Mouse (Mus musculus): Measurements from ENCODE around the gene Mtmr14. TPM values are rescaled to one million over a fixed set of nuclear protein-coding genes. Genes with fewer than 3 reads are reported as not detected.

Gene Mtmr14
- polyA plus RNA-seq, 1 experiment from 2014 or later = 23.1 TPM

DNA sequence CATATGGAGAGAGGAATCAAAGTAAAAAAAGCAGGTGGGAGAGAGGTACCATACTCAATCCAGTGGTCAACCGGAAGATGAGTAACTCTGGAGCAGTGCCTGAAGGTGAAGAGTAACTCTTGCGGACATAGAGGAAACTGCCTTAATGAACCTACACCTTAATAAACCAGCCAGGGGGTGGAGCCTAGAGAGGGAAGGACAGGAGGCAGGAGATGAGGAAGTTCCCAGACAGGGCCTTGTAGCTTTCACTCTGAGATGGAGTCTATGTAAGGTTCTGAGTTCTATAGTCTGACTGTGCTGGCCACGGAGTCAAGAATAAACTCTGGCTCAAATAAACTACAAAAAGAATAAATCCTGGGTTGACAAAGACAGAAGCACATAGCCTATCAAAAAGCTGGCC, 47.3 kb downstream of the Mtmr14 start:
- Histone ChIP-seq H3K27me3 (ENCODE audit: control insufficient read depth, insufficient read depth, low read length) (peaks cover 34% of the 10 kb centered on the region), H3K27ac (ENCODE audit: low read length) (no peak overlapping the region), H3K36me3 (ENCODE audit: control insufficient read depth, insufficient read depth) (0 out of 2 replicates have a peak, but pooled peaks cover 5% of the 10 kb centered on the region), H3K4me1 (ENCODE audit: control insufficient read depth, insufficient read depth, low read length) (no peaks in the 10 kb centered on the region), H3K4me2 (ENCODE audit: low read depth, low read length) (no peak overlapping the region), H3K9ac (ENCODE audit: low read length) (no peak overlapping the region), H3K4me3 (ENCODE audit: low read length) (no peak overlapping the region), H3K9me3 (replicated peaks; ENCODE audit: control insufficient read depth, low read length) (no peaks in the 10 kb centered on the region)
- WGBS = 67% methylated on average over 3 of the region's 3 CpGs
- no peak for ATAC-seq (replicated peaks; ENCODE audit: extremely low read depth, insufficient read depth, low FRiP score)

DNA sequence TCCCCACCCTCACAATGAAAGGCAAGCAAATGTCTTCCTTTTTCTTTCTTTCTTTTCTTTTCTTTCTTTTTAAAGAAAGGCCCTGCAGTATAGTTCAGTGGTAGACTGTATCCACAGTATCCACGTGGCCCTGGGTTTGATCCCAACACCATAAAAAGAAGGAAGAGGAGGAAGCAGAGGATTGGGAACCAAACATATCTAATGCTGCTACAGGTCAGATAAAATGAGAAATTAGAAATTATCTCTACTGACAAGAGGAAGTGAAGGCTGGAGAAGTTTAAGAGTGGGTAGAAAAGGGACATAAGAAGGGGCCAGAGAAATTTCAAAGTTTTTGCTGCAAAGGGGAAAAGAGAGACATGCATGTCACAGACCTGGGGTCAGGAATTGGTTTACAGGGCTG, 48.7 kb downstream of the Mtmr14 start:
- Histone ChIP-seq H3K27ac (ENCODE audit: low read length) (no peak overlapping the region), H3K4me1 (ENCODE audit: control insufficient read depth, insufficient read depth, low read length) (no peaks in the 10 kb centered on the region), H3K9ac (ENCODE audit: low read length) (no peak overlapping the region), H3K4me2 (ENCODE audit: low read depth, low read length) (no peak overlapping the region), H3K4me3 (ENCODE audit: low read length) (no peak overlapping the region), H3K36me3 (ENCODE audit: control insufficient read depth, insufficient read depth) (no peaks in the 10 kb centered on the region), H3K27me3 (ENCODE audit: control insufficient read depth, insufficient read depth, low read length) (peaks cover 34% of the 10 kb centered on the region), H3K9me3 (replicated peaks; ENCODE audit: control insufficient read depth, low read length) (no peaks in the 10 kb centered on the region)
- WGBS = 52% methylated on average over 1 of the region's 1 CpGs
- ATAC-seq (replicated peaks; ENCODE audit: extremely low read depth, insufficient read depth, low FRiP score) = no peak

DNA sequence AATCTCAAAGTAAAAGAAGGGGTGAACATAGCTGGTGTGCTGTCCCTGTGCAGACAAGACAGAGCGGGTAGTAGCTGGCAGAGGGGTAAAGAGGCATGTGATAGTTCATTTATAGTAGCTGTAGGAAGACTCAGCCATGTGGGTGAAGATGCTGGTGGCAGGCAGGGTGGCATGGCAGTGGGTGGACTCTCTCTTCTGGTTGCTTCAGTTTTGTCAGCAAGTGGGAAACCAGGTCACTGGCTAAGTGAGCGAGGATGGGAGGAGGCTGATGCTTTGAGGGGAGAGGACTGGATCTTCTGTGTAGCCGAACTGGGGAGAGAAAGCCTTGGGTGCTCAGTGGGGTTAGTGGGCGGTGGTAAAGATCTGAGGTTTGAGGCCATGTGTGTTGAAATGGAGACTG, 49.6 kb downstream of the Mtmr14 start:
- Histone ChIP-seq H3K9ac (ENCODE audit: low read length) (no peak overlapping the region), H3K4me3 (ENCODE audit: low read length) (no peak overlapping the region), H3K27ac (ENCODE audit: low read length) (no peak overlapping the region), H3K36me3 (ENCODE audit: control insufficient read depth, insufficient read depth) (no peaks in the 10 kb centered on the region), H3K27me3 (ENCODE audit: control insufficient read depth, insufficient read depth, low read length) (peaks cover 29% of the 10 kb centered on the region), H3K9me3 (replicated peaks; ENCODE audit: control insufficient read depth, low read length) (no peaks in the 10 kb centered on the region), H3K4me2 (ENCODE audit: low read depth, low read length) (no peak overlapping the region), H3K4me1 (ENCODE audit: control insufficient read depth, insufficient read depth, low read length) (no peaks in the 10 kb centered on the region)
- no peak for ATAC-seq (replicated peaks; ENCODE audit: extremely low read depth, insufficient read depth, low FRiP score)
- 57% methylated on average over 4 of the region's 4 CpGs for WGBS

DNA sequence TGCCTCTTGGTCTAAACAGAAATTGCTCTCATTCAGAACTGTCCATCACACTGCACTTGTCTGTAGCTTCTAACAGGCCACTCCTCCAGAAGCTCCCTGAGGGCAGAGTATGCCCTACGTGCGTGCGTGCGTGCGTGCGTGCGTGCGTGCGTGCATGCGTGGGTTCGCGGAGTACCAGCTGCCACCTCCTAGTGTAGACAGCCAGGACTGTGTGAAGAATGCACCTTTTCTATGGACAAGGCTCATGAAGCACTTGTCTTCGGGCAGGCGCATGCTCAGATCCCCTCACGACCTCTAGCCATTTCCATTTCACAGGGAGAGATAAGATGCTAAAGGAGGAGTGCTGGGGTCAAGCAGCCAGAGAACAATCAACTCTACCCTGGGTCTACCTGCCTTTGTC, 51.7 kb downstream of the Mtmr14 start:
- no peak for ATAC-seq (replicated peaks; ENCODE audit: extremely low read depth, insufficient read depth, low FRiP score)
- Histone ChIP-seq H3K4me1 (ENCODE audit: control insufficient read depth, insufficient read depth, low read length) (no peaks in the 10 kb centered on the region), H3K36me3 (ENCODE audit: control insufficient read depth, insufficient read depth) (no peaks in the 10 kb centered on the region), H3K27ac (ENCODE audit: low read length) (no peak overlapping the region), H3K9me3 (replicated peaks; ENCODE audit: control insufficient read depth, low read length) (no peaks in the 10 kb centered on the region), H3K9ac (ENCODE audit: low read length) (no peak overlapping the region), H3K4me3 (ENCODE audit: low read length) (no peak overlapping the region), H3K27me3 (ENCODE audit: control insufficient read depth, insufficient read depth, low read length) (peaks cover 10% of the 10 kb centered on the region), H3K4me2 (ENCODE audit: low read depth, low read length) (no peak overlapping the region)
- WGBS = 83% methylated on average over 15 of the region's 15 CpGs

DNA sequence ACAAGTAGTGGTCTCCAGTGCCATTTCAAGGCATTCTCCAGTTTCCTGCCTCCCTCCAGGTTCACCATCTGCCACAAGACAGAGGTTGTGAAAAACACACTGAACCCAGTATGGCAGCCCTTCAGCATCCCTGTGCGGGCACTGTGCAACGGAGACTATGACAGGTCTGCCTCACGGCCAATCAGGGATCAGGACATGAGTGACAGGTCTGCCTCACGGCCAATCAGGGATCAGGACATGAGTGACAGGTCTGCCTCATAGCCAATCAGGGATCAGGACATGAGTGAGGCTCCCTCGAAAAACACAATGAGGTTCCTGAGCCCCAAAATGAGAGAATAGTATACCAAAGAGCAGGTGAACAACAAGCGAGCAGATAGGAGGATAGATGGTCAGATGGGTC, 52.7 kb downstream of the Mtmr14 start:
- Histone ChIP-seq H3K9ac (ENCODE audit: low read length) (no peak overlapping the region), H3K4me3 (ENCODE audit: low read length) (no peak overlapping the region), H3K27me3 (ENCODE audit: control insufficient read depth, insufficient read depth, low read length) (peaks cover under 1% of the 10 kb centered on the region; the same call in 1 of the 2 replicates), H3K4me2 (ENCODE audit: low read depth, low read length) (no peak overlapping the region), H3K9me3 (replicated peaks; ENCODE audit: control insufficient read depth, low read length) (no peaks in the 10 kb centered on the region), H3K36me3 (ENCODE audit: control insufficient read depth, insufficient read depth) (no peaks in the 10 kb centered on the region), H3K27ac (ENCODE audit: low read length) (no peak overlapping the region), H3K4me1 (ENCODE audit: control insufficient read depth, insufficient read depth, low read length) (no peaks in the 10 kb centered on the region)
- WGBS = 68% methylated on average over 6 of the region's 6 CpGs
- ATAC-seq (replicated peaks; ENCODE audit: extremely low read depth, insufficient read depth, low FRiP score) = no peak

DNA sequence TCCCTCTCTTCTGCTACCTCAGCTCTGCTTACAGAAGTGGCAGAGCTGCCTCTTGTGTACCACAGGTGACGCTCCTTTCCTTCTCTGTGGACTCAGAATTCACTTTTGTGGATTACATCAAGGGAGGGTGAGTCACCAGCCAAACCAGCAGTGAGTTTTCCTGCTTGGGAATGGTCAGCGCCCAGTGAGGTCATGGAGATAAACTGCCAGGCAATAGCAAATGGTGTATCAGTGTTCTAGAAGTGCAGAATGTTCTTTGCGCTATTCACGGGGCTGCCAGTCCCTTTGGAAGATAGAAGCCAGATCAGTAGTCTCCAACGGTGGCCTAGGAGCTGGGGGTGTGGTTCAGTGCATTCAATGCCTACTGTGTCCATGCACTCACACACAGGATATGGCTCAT, 55.3 kb downstream of the Mtmr14 start:
- Histone ChIP-seq H3K4me3 (ENCODE audit: low read length) (no peak overlapping the region), H3K27ac (ENCODE audit: low read length) (no peak overlapping the region), H3K9ac (ENCODE audit: low read length) (no peak overlapping the region), H3K4me2 (ENCODE audit: low read depth, low read length) (no peak overlapping the region), H3K9me3 (replicated peaks; ENCODE audit: control insufficient read depth, low read length) (no peaks in the 10 kb centered on the region), H3K27me3 (ENCODE audit: control insufficient read depth, insufficient read depth, low read length) (no peaks in the 10 kb centered on the region), H3K36me3 (ENCODE audit: control insufficient read depth, insufficient read depth) (no peaks in the 10 kb centered on the region), H3K4me1 (ENCODE audit: control insufficient read depth, insufficient read depth, low read length) (no peaks in the 10 kb centered on the region)
- WGBS = 37% methylated on average over 5 of the region's 5 CpGs
- ATAC-seq (replicated peaks; ENCODE audit: extremely low read depth, insufficient read depth, low FRiP score) = no peak

DNA sequence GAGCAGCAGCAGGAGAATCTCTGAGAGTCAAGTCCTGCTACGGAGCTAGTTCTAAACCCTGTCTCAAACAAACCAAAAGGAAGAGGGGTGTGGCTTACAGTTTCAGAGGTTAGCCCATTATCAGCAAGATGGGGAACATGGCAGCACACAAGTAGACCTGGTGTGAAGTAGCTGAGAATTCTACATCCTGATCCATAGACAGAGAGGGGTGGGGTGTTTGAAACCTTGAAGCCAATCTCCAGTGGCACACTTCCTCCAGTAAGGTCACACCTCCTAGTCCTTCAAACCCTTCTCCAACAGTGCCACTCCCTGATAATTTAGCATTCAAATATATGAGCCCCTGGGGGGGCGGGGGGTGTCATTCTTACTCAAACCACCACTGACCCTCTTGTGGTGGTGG, 58.4 kb downstream of the Mtmr14 start:
- no peak for ATAC-seq (replicated peaks; ENCODE audit: extremely low read depth, insufficient read depth, low FRiP score)
- Histone ChIP-seq H3K4me2 (ENCODE audit: low read depth, low read length) (no peak overlapping the region), H3K36me3 (ENCODE audit: control insufficient read depth, insufficient read depth) (no peaks in the 10 kb centered on the region), H3K27ac (ENCODE audit: low read length) (no peak overlapping the region), H3K9me3 (replicated peaks; ENCODE audit: control insufficient read depth, low read length) (no peaks in the 10 kb centered on the region), H3K27me3 (ENCODE audit: control insufficient read depth, insufficient read depth, low read length) (no peaks in the 10 kb centered on the region), H3K4me1 (ENCODE audit: control insufficient read depth, insufficient read depth, low read length) (no peaks in the 10 kb centered on the region), H3K9ac (ENCODE audit: low read length) (no peak overlapping the region), H3K4me3 (ENCODE audit: low read length) (no peak overlapping the region)
- 69% methylated on average over 2 of the region's 2 CpGs for WGBS

DNA sequence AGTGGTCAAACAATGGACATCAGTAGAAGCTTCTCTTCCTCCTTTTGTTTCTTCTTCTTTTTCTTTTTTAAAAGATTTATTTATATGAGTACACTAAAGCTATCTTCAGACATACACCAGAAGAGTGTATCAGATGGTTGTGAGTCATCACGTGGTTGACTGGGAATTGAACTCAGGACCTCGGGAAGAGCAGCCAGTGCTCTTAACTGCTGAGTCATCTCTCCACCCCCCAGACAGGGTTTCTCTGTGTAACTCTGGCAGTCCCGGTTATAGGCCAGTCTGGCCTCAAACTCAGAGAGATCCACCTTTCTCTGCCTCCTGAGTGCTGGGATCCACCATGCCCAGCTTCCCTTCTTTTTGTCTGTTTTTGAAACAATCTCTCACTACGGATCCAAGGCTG, 59.0 kb downstream of the Mtmr14 start:
- Histone ChIP-seq H3K9me3 (replicated peaks; ENCODE audit: control insufficient read depth, low read length) (no peaks in the 10 kb centered on the region), H3K4me3 (ENCODE audit: low read length) (no peak overlapping the region), H3K27ac (ENCODE audit: low read length) (no peak overlapping the region), H3K4me1 (ENCODE audit: control insufficient read depth, insufficient read depth, low read length) (no peaks in the 10 kb centered on the region), H3K27me3 (ENCODE audit: control insufficient read depth, insufficient read depth, low read length) (no peaks in the 10 kb centered on the region), H3K36me3 (ENCODE audit: control insufficient read depth, insufficient read depth) (no peaks in the 10 kb centered on the region), H3K4me2 (ENCODE audit: low read depth, low read length) (no peak overlapping the region), H3K9ac (ENCODE audit: low read length) (no peak overlapping the region)
- ATAC-seq (replicated peaks; ENCODE audit: extremely low read depth, insufficient read depth, low FRiP score) = no peak
- WGBS = 54% methylated on average over 4 of the region's 4 CpGs

DNA sequence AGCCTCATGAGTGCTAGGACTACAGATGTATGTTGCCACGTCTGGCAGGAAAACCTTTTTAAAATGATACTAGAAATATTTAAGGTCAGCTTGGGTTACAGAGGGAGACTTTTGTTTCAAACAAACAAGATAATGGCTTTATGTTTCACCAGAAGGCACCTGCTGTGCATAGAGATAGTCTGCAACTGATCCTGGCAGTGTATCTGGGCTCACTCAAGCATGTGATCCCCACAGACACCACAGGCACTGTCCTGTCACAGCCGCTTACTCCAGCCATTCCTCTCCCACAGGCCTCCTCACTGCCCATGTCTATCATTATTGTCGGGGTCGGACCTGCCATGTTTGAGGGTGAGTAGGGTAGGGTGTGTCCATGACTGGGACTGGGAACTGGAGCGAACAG, 63.7 kb downstream of the Mtmr14 start:
- no peak overlapping the region for H3K4me3 ChIP-seq (ENCODE audit: low read length)
- H3K9ac ChIP-seq (ENCODE audit: low read length) = no peak overlapping the region
- H3K4me1 ChIP-seq (ENCODE audit: control insufficient read depth, insufficient read depth, low read length) = peaks cover 4% of the 10 kb centered on the region
- no peak for ATAC-seq (replicated peaks; ENCODE audit: extremely low read depth, insufficient read depth, low FRiP score)
- no peak overlapping the region for H3K27ac ChIP-seq (ENCODE audit: low read length)
- no peaks in the 10 kb centered on the region for H3K9me3 ChIP-seq (replicated peaks; ENCODE audit: control insufficient read depth, low read length)
- WGBS = 73% methylated on average over 5 of the region's 5 CpGs
- H3K27me3 ChIP-seq (ENCODE audit: control insufficient read depth, insufficient read depth, low read length) = no peaks in the 10 kb centered on the region
- H3K36me3 ChIP-seq (ENCODE audit: control insufficient read depth, insufficient read depth) = no peaks in the 10 kb centered on the region
- no peak overlapping the region for H3K4me2 ChIP-seq (ENCODE audit: low read depth, low read length)

DNA sequence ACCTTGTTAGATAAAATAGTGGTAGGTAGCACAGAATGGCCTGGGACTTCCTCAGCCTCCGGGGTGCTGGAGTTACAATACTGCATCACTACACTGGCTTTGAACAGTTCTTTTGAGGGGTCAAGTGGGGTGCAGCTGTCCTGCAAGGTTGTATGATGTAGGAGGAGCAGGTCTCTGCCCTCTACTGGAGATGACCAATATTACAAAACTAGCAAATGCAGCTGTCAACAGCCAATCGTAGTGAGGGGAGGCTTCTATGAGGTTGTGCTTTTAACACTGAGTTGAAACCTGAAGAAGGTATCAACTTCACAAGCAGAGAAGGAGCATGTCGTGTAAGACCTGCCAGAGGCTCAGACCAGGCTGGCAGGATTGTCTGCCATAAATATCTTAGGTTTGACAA, 64.6 kb downstream of the Mtmr14 start:
- Histone ChIP-seq H3K9me3 (replicated peaks; ENCODE audit: control insufficient read depth, low read length) (no peaks in the 10 kb centered on the region), H3K9ac (ENCODE audit: low read length) (no peak overlapping the region), H3K4me1 (ENCODE audit: control insufficient read depth, insufficient read depth, low read length) (peaks cover 4% of the 10 kb centered on the region), H3K27me3 (ENCODE audit: control insufficient read depth, insufficient read depth, low read length) (no peaks in the 10 kb centered on the region), H3K4me3 (ENCODE audit: low read length) (no peak overlapping the region), H3K27ac (ENCODE audit: low read length) (no peak overlapping the region), H3K4me2 (ENCODE audit: low read depth, low read length) (no peak overlapping the region), H3K36me3 (ENCODE audit: control insufficient read depth, insufficient read depth) (no peaks in the 10 kb centered on the region)
- WGBS = 15% methylated on average over 3 of the region's 3 CpGs
- no peak for ATAC-seq (replicated peaks; ENCODE audit: extremely low read depth, insufficient read depth, low FRiP score)

Data from heart, embryonic 16.5 days (tissue).